Comparison of ENCODE assay signal across 8 mouse cellular contexts in genomic region chr4:132353481-132353885, GRCm38 (mm10). TPM values are rescaled to one million over a fixed set of nuclear protein-coding genes. Genes with fewer than 3 reads are reported as not detected.
A peak's percentile ranks its signal among the peaks of the same experiment; 100 is the strongest.
DNase-seq lines count a peak whose midpoint lies in the region; ATAC-seq and TF ChIP-seq lines count a peak whose summit lies in the region.

TSS of gene Rcc1 (minus strand) at chr4:132353605.

- TF ChIP-seq CTCF in G1E (IDR thresholded peaks at IDR 0.05; ENCODE audit: low read depth, low read length) = no peak

- H3K9me3 ChIP-seq in G1E (replicated peaks) = no peaks in the 10 kb centered on the region
- no peaks in the 10 kb centered on the region for H3K9me3 ChIP-seq in forebrain, embryonic 16.5 days (ENCODE audit: control insufficient read depth, low read length)
- no peaks in the 10 kb centered on the region for H3K9me3 ChIP-seq in lung, embryonic 15.5 days

- H3K9ac ChIP-seq in forebrain, embryonic 16.5 days (replicated peaks; ENCODE audit: low read depth, low read length) = peak within 1 kb of the TSS; percentile 80
- H3K9ac ChIP-seq in lung, embryonic 15.5 days = peak within 1 kb of the TSS; percentile 94

- peak; percentile 67 for ATAC-seq in G1E (ENCODE audit: extremely low read depth, insufficient number of reproducible peaks, low FRiP score, poor library complexity, severe bottlenecking)
- ATAC-seq in forebrain, embryonic 16.5 days = peak; percentile 96
- ATAC-seq in lung, embryonic 15.5 days (ENCODE audit: borderline replicate concordance, extremely low read depth, low FRiP score, low TSS enrichment) = peak; percentile 91

- peak within 1 kb of the TSS; percentile 95 for H3K4me2 ChIP-seq in forebrain, embryonic 16.5 days (ENCODE audit: low read length)
- H3K4me2 ChIP-seq in lung, embryonic 15.5 days = peak within 1 kb of the TSS; percentile 66

- peak within 1 kb of the TSS; percentile 93 for H3K4me3 ChIP-seq in G1E (ENCODE audit: low read depth, low read length)
- H3K4me3 ChIP-seq in forebrain, embryonic 16.5 days (replicated peaks; ENCODE audit: low read length) = peak within 1 kb of the TSS; percentile 84
- H3K4me3 ChIP-seq in lung, embryonic 15.5 days = peak within 1 kb of the TSS; percentile 93

- peaks cover 54% of the 10 kb centered on the region for H3K36me3 ChIP-seq in G1E (replicated peaks)
- H3K36me3 ChIP-seq in forebrain, embryonic 16.5 days (ENCODE audit: control insufficient read depth, insufficient read depth) = peaks cover 9% of the 10 kb centered on the region
- H3K36me3 ChIP-seq in lung, embryonic 15.5 days = peaks cover 39% of the 10 kb centered on the region

- under 1% methylated on average over 31 of the region's 31 CpGs for WGBS in forebrain, embryonic 16.5 days
- WGBS in lung, embryonic 15.5 days = under 1% methylated on average over 31 of the region's 31 CpGs

- peak; percentile 91 for DNase-seq in G1E (ENCODE audit: low spot score)
- peak; percentile 83 to 87 for DNase-seq in cerebellum, adult 18-20 months
- peak; percentile 93 for DNase-seq in heart, postnatal 4 days
- peak; percentile 82 to 90 for DNase-seq in layer of hippocampus, adult 8-10 months (ENCODE audit: low spot score in 2 of 2)
- peak; percentile 86 for DNase-seq in ovary, adult 18-20 months (ENCODE audit: low spot score)
- peak; percentile 98 for DNase-seq in thymus, postnatal 0 days (ENCODE audit: low spot score)

- peak within 1 kb of the TSS; percentile 93 for H3K27ac ChIP-seq in forebrain, embryonic 16.5 days (ENCODE audit: low read length)
- H3K27ac ChIP-seq in lung, embryonic 15.5 days = peak within 1 kb of the TSS; percentile 97

- no peaks in the 10 kb centered on the region for H3K27me3 ChIP-seq in G1E (ENCODE audit: insufficient read depth, low read length)
- H3K27me3 ChIP-seq in forebrain, embryonic 16.5 days (replicated peaks; ENCODE audit: control insufficient read depth, insufficient read depth, low read length) = no peaks in the 10 kb centered on the region
- H3K27me3 ChIP-seq in lung, embryonic 15.5 days = no peaks in the 10 kb centered on the region

- H3K4me1 ChIP-seq in G1E (ENCODE audit: insufficient read depth, low read depth, low read length) = peaks cover 57% of the 10 kb centered on the region
- peaks cover 19% of the 10 kb centered on the region for H3K4me1 ChIP-seq in forebrain, embryonic 16.5 days (replicated peaks; ENCODE audit: control insufficient read depth, insufficient read depth, low read length)
- H3K4me1 ChIP-seq in lung, embryonic 15.5 days = peaks cover 15% of the 10 kb centered on the region

RNA-seq across cellular contexts. Expression of gene Rcc1, which starts in this region (rescaled TPM):
- total RNA-seq in G1E (2014; fragmentation: Nextera tagmentation) (24.2 and 26.8 TPM in 2 replicates), G1E (2017) (38.6 and 39.2 TPM in 2 replicates)
- polyA plus RNA-seq in G1E (2012) = 70.0 and 86.0 TPM in 2 replicates
- polyA plus RNA-seq in forebrain, embryonic 16.5 days (2015; fragmentation: Nextera tagmentation; extraction: Ambion mirVana) = 51.3 and 52.3 TPM in 2 replicates
- 10 to 100 TPM; 25.1 to 25.3 TPM for total RNA-seq in heart, postnatal 4 days (2021)
- 10 to 100 TPM; 10.0 to 12.4 (median 11.0) TPM for total RNA-seq in layer of hippocampus, adult 8-10 months (2022)
- polyA plus RNA-seq in lung, embryonic 15.5 days (2015; fragmentation: Nextera tagmentation; extraction: Ambion mirVana) = 89.2 and 92.6 TPM in 2 replicates
- polyA plus RNA-seq in thymus, postnatal 0 days (2015; fragmentation: Nextera tagmentation; extraction: Ambion mirVana) = 97.8 and 99.5 TPM in 2 replicates

Comparison
In these comparisons a context has a peak if more than half of its experiments do, and no peak if none do; other contexts are left out.
1. Peak in every context shown above with its lines: DNase-seq, ATAC-seq, H3K4me3 ChIP-seq and H3K27ac ChIP-seq.